Mouse (Mus musculus): Measurements from ENCODE around the gene Igsf8. TPM values are rescaled to one million over a fixed set of nuclear protein-coding genes. Genes with fewer than 3 reads are reported as not detected.
A peak's percentile ranks its signal among the peaks of the same experiment; 100 is the strongest.

The Igsf8 gene
- polyA plus RNA-seq, 1 experiment from 2014 or later, result 12.8 TPM

- ATAC-seq (no peak), DNase-seq (no peak)
- Histone ChIP-seq H3K36me3 (replicated peaks; ENCODE audit: insufficient read depth, low read length) (no peaks in the 10 kb centered on the region), H3K4me3 (ENCODE audit: low read depth, low read length) (no peak within 1 kb of the TSS), H3K4me1 (ENCODE audit: insufficient read depth) (no peaks in the 10 kb centered on the region), H3K27me3 (ENCODE audit: insufficient read depth, low read length) (no peaks in the 10 kb centered on the region), H3K9me3 (ENCODE audit: low read length) (no peaks in the 10 kb centered on the region), H3K27ac (ENCODE audit: low read depth) (no peak within 1 kb of the TSS), H3K4me2 (ENCODE audit: low read depth, low read length) (no peak within 1 kb of the TSS), H3K9ac (replicated peaks) (no peak within 1 kb of the TSS)
- 76% methylated on average over 6 of the region's 6 CpGs for WGBS (ENCODE audit: insufficient replicate concordance)
- TF ChIP-seq EP300 (IDR thresholded peaks at IDR 0.05; ENCODE audit: low read depth) (no peak), CTCF (IDR thresholded peaks at IDR 0.05; ENCODE audit: low read depth) (no peak)
Measured at GRCm38 (mm10) chr1:172258314-172258713, 3.1 kb upstream of the Igsf8 start, which contains the start of gene Atp1a4. TSS of gene Atp1a4 (minus strand) at chr1:172258414.

DNA sequence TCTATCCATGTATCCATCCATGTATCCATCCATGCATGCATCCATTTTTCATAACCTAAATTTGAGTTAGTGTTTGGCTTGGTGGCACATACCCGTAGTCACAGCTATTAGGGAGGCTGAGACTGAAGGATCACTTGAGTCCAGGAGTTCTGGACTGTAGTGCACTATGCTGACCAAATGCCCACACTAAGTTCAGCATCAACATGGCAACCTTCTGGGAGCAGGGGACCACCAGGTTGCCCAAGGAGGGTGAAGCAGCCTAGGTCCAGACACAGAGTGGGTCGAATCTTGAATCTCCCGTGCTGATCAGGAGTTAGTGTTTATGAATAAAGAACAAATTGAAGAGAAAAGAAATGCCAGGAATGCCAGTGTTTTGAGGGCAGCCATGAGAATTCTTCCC is 9.8 kb downstream of the Igsf8 start:
- Histone ChIP-seq H3K9ac (replicated peaks) (no peak overlapping the region), H3K4me1 (ENCODE audit: insufficient read depth) (peaks cover 7% of the 10 kb centered on the region; the same call in 1 of the 2 replicates), H3K4me3 (ENCODE audit: low read depth, low read length) (no peak overlapping the region), H3K27ac (ENCODE audit: low read depth) (no peak overlapping the region), H3K36me3 (replicated peaks; ENCODE audit: insufficient read depth, low read length) (no peaks in the 10 kb centered on the region), H3K9me3 (ENCODE audit: low read length) (no peaks in the 10 kb centered on the region), H3K4me2 (ENCODE audit: low read depth, low read length) (no peak overlapping the region), H3K27me3 (ENCODE audit: insufficient read depth, low read length) (no peaks in the 10 kb centered on the region)
- TF ChIP-seq EP300 (IDR thresholded peaks at IDR 0.05; ENCODE audit: low read depth), result no peak
- TF ChIP-seq CTCF (IDR thresholded peaks at IDR 0.05; ENCODE audit: low read depth), result no peak
- no peak for DNase-seq
- WGBS (ENCODE audit: insufficient replicate concordance), result 87% methylated on average over 3 of the region's 3 CpGs
- no peak for ATAC-seq

DNA sequence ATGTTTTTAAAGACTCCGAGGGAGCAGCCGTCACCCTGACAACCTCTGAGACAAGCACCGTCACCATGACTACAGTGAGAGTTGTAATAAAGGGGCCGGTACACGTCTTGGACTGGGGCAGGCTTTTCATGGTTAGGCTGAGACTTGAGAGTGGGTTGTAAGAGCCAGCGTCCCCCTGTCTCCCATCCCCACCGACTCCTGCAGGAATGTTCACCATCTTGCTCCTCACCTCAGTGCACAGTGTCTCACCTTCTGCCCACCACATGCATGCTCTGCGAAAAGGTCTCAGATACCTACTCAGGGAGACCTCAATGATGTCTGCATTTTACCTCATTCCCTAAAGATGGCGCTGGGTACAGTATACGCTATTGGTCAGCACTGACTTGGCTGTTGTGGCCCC is 10.3 kb downstream of the Igsf8 start:
- DNase-seq (no peak), ATAC-seq (no peak)
- no peak overlapping the region for H3K4me3 ChIP-seq (ENCODE audit: low read depth, low read length)
- TF ChIP-seq CTCF (IDR thresholded peaks at IDR 0.05; ENCODE audit: low read depth) (no peak), EP300 (IDR thresholded peaks at IDR 0.05; ENCODE audit: low read depth) (no peak)
- H3K27me3 ChIP-seq (ENCODE audit: insufficient read depth, low read length), result no peaks in the 10 kb centered on the region
- no peak overlapping the region for H3K4me2 ChIP-seq (ENCODE audit: low read depth, low read length)
- no peak overlapping the region for H3K27ac ChIP-seq (ENCODE audit: low read depth)
- H3K4me1 ChIP-seq (ENCODE audit: insufficient read depth), result peaks cover 7% of the 10 kb centered on the region; the same call in 1 of the 2 replicates
- no peak overlapping the region for H3K9ac ChIP-seq (replicated peaks)
- 79% methylated on average over 10 of the region's 10 CpGs for WGBS (ENCODE audit: insufficient replicate concordance)
- no peaks in the 10 kb centered on the region for H3K9me3 ChIP-seq (ENCODE audit: low read length)
- H3K36me3 ChIP-seq (replicated peaks; ENCODE audit: insufficient read depth, low read length), result no peaks in the 10 kb centered on the region

GRCm38 (mm10) chr1:172273386-172273785 is 11.9 kb downstream of the Igsf8 start:
- WGBS (ENCODE audit: insufficient replicate concordance), result 81% methylated on average over 6 of the region's 6 CpGs
- DNase-seq (no peak), ATAC-seq (no peak)

GRCm38 (mm10) chr1:172274116-172274515 is 12.7 kb downstream of the Igsf8 start:
- no peaks in the 10 kb centered on the region for H3K9me3 ChIP-seq (ENCODE audit: low read length)
- DNase-seq, result peak; percentile 13
- WGBS (ENCODE audit: insufficient replicate concordance), result 59% methylated on average over 5 of the region's 5 CpGs

More at GRCm38 (mm10) chr1:172273386-172273785, 11.9 kb downstream of the Igsf8 start:
- H3K27ac ChIP-seq (ENCODE audit: low read depth), result no peak overlapping the region
- no peaks in the 10 kb centered on the region for H3K9me3 ChIP-seq (ENCODE audit: low read length)
- H3K4me3 ChIP-seq (ENCODE audit: low read depth, low read length), result no peak overlapping the region
- no peak overlapping the region for H3K9ac ChIP-seq (replicated peaks)
- TF ChIP-seq EP300 (IDR thresholded peaks at IDR 0.05; ENCODE audit: low read depth) (no peak), CTCF (IDR thresholded peaks at IDR 0.05; ENCODE audit: low read depth) (no peak)
- H3K4me2 ChIP-seq (ENCODE audit: low read depth, low read length), result no peak overlapping the region
- H3K27me3 ChIP-seq (ENCODE audit: insufficient read depth, low read length), result no peaks in the 10 kb centered on the region
- H3K4me1 ChIP-seq (ENCODE audit: insufficient read depth), result peaks cover 7% of the 10 kb centered on the region; the same call in 1 of the 2 replicates
- H3K36me3 ChIP-seq (replicated peaks; ENCODE audit: insufficient read depth, low read length), result no peaks in the 10 kb centered on the region

GRCm38 (mm10) chr1:172274547-172274946 is 13.1 kb downstream of the Igsf8 start:
- Histone ChIP-seq H3K9ac (replicated peaks) (no peak overlapping the region), H3K4me3 (ENCODE audit: low read depth, low read length) (no peak overlapping the region), H3K36me3 (replicated peaks; ENCODE audit: insufficient read depth, low read length) (no peaks in the 10 kb centered on the region), H3K4me1 (ENCODE audit: insufficient read depth) (peaks cover 7% of the 10 kb centered on the region; the same call in 1 of the 2 replicates), H3K27ac (ENCODE audit: low read depth) (no peak overlapping the region), H3K27me3 (ENCODE audit: insufficient read depth, low read length) (no peaks in the 10 kb centered on the region), H3K9me3 (ENCODE audit: low read length) (no peaks in the 10 kb centered on the region), H3K4me2 (ENCODE audit: low read depth, low read length) (no peak overlapping the region)
- TF ChIP-seq EP300 (IDR thresholded peaks at IDR 0.05; ENCODE audit: low read depth) (no peak), CTCF (IDR thresholded peaks at IDR 0.05; ENCODE audit: low read depth) (no peak)
- ATAC-seq (0 out of 2 replicates have a peak, but pooled peaks have one; percentile 43), DNase-seq (peak; percentile 11)
- 79% methylated on average over 5 of the region's 5 CpGs for WGBS (ENCODE audit: insufficient replicate concordance)

More at GRCm38 (mm10) chr1:172274116-172274515, 12.7 kb downstream of the Igsf8 start:
- no peak overlapping the region for H3K4me3 ChIP-seq (ENCODE audit: low read depth, low read length)
- no peak overlapping the region for H3K4me2 ChIP-seq (ENCODE audit: low read depth, low read length)
- H3K36me3 ChIP-seq (replicated peaks; ENCODE audit: insufficient read depth, low read length), result no peaks in the 10 kb centered on the region
- no peaks in the 10 kb centered on the region for H3K27me3 ChIP-seq (ENCODE audit: insufficient read depth, low read length)
- no peak overlapping the region for H3K27ac ChIP-seq (ENCODE audit: low read depth)
- TF ChIP-seq EP300 (IDR thresholded peaks at IDR 0.05; ENCODE audit: low read depth) (no peak), CTCF (IDR thresholded peaks at IDR 0.05; ENCODE audit: low read depth) (no peak)
- no peak overlapping the region for H3K9ac ChIP-seq (replicated peaks)
- peaks cover 7% of the 10 kb centered on the region; the same call in 1 of the 2 replicates for H3K4me1 ChIP-seq (ENCODE audit: insufficient read depth)
- peak; percentile 50; the same call in 1 of the 2 replicates for ATAC-seq
